Mouse (Mus musculus): ENCODE measurements around the gene Rhox12.

The Rhox12 gene

GRCm38 (mm10) chrX:38110807-38111206, at the start of gene Rhox12:
Gene Rhox12, minus strand, starts transcription at chrX:38110907.
- no peak for DNase-seq (ENCODE audit: low spot score)

- no peak for DNase-seq (ENCODE audit: low spot score)
Observed at GRCm38 (mm10) chrX:38159097-38159496, 48.4 kb upstream of the Rhox12 start.

GRCm38 (mm10) chrX:38121478-38121877, 10.8 kb upstream of the Rhox12 start:
- no peak for DNase-seq (ENCODE audit: low spot score)

GRCm38 (mm10) chrX:38120982-38121381, 10.3 kb upstream of the Rhox12 start, which contains the start of gene Rhox13:
Gene Rhox13, plus strand, starts transcription at chrX:38121219.
- no peak for DNase-seq (ENCODE audit: low spot score)

GRCm38 (mm10) chrX:38085041-38085440, 25.7 kb downstream of the Rhox12 start, which contains the start of gene Rhox11:
Gene Rhox11, minus strand, starts transcription at chrX:38085141.
- no peak for DNase-seq (ENCODE audit: low spot score)

- DNase-seq (ENCODE audit: low spot score) = peak; percentile 18
Observed at GRCm38 (mm10) chrX:38084226-38084625, 26.5 kb downstream of the Rhox12 start.

- DNase-seq (ENCODE audit: low spot score) = no peak
Observed at GRCm38 (mm10) chrX:38066175-38066574, 44.5 kb downstream of the Rhox12 start, which contains the start of gene Rhox10. Gene Rhox10, plus strand, starts transcription at chrX:38066475.

- DNase-seq (ENCODE audit: low spot score) = no peak
Observed at GRCm38 (mm10) chrX:38061544-38061943, 49.2 kb downstream of the Rhox12 start.

Measured in layer of hippocampus, adult 11-12 months (tissue).